14 mouse cellular contexts compared by ENCODE assay signal in genomic region chr16:29774949-29775348, GRCm38 (mm10).
DNase-seq lines count a peak whose midpoint lies in the region; ATAC-seq and TF ChIP-seq lines count a peak whose summit lies in the region.
"Had no signal": no experiment of that assay in that cellular context is flagged by ENCODE, and none has a peak within 500 bp of the region (broad histone marks: within the 10 kb centered on the region; RNA-seq: fewer than 3 reads in every experiment).

No protein-coding gene starts in this region.

- no peak overlapping the region for H3K4me2 ChIP-seq in kidney, postnatal 0 days (ENCODE audit: low read length)
- no peak overlapping the region for H3K4me2 ChIP-seq in limb, embryonic 15.5 days
- H3K4me2 ChIP-seq: neural tube, embryonic 15.5 days had no signal

- ATAC-seq in kidney, postnatal 0 days (replicated peaks; ENCODE audit: low FRiP score, low read depth): no peak
- ATAC-seq in limb, embryonic 15.5 days (ENCODE audit: insufficient number of reproducible peaks, low FRiP score, low TSS enrichment, low read depth): 0 out of 2 replicates have a peak, but pooled peaks have one; percentile 19
- ATAC-seq in cerebellum, adult (ENCODE audit: insufficient number of reproducible peaks, low FRiP score, low TSS enrichment): no peak
- ATAC-seq: hindbrain, embryonic 16.5 days had no signal

- 0 out of 2 replicates have a peak, but pooled peaks cover 4% of the 10 kb centered on the region for H3K4me1 ChIP-seq in kidney, postnatal 0 days (replicated peaks; ENCODE audit: insufficient read depth, low read length)
- peaks cover 33% of the 10 kb centered on the region for H3K4me1 ChIP-seq in limb, embryonic 15.5 days
- H3K4me1 ChIP-seq: neural tube, embryonic 15.5 days had no signal

- peak; percentile 86 for DNase-seq in heart, adult 11 months
- DNase-seq in heart, adult 9 months (ENCODE audit: low spot score in 2 of 2): no peak
- peak; percentile 61 for DNase-seq in kidney, postnatal 0 days (ENCODE audit: low spot score)
- DNase-seq in kidney, adult 8-10 months: no peak
- DNase-seq in NIH3T3 (ENCODE audit: low read depth): peak; percentile 7
- DNase-seq in c-Kit-positive CD71-positive TER-119-positive erythroid progenitor cells, embryonic 14.5 days (ENCODE audit: low spot score): no peak
- DNase-seq: cerebellum, postnatal 14 days; gastrocnemius, postnatal 36 days; kidney, postnatal 25 days; layer of hippocampus, postnatal 36 days had no signal

- H3K9ac ChIP-seq in kidney, postnatal 0 days (ENCODE audit: low read depth, low read length): no peak overlapping the region
- no peak overlapping the region for H3K9ac ChIP-seq in limb, embryonic 15.5 days
- H3K9ac ChIP-seq: neural tube, embryonic 15.5 days had no signal

- no peak overlapping the region for H3K27ac ChIP-seq in kidney, postnatal 0 days
- no peak overlapping the region for H3K27ac ChIP-seq in limb, embryonic 15.5 days
- H3K27ac ChIP-seq: neural tube, embryonic 15.5 days had no signal

- no peaks in the 10 kb centered on the region for H3K36me3 ChIP-seq in kidney, postnatal 0 days (ENCODE audit: insufficient read depth, low read length)
- no peaks in the 10 kb centered on the region for H3K36me3 ChIP-seq in limb, embryonic 15.5 days
- H3K36me3 ChIP-seq: neural tube, embryonic 15.5 days had no signal

- no peaks in the 10 kb centered on the region for H3K27me3 ChIP-seq in kidney, postnatal 0 days (ENCODE audit: insufficient read depth, low read length)
- H3K27me3 ChIP-seq in limb, embryonic 15.5 days: no peaks in the 10 kb centered on the region

- no peak overlapping the region for H3K4me3 ChIP-seq in kidney, postnatal 0 days (replicated peaks; ENCODE audit: low read depth, low read length)
- no peak overlapping the region for H3K4me3 ChIP-seq in limb, embryonic 15.5 days
- H3K4me3 ChIP-seq: neural tube, embryonic 15.5 days had no signal

- no peaks in the 10 kb centered on the region for H3K9me3 ChIP-seq in kidney, postnatal 0 days (replicated peaks; ENCODE audit: low read length)
- no peaks in the 10 kb centered on the region for H3K9me3 ChIP-seq in limb, embryonic 15.5 days
- H3K9me3 ChIP-seq: neural tube, embryonic 15.5 days had no signal

- WGBS in kidney, postnatal 0 days: 58% methylated on average over 2 of the region's 2 CpGs
- WGBS in limb, embryonic 15.5 days: 56% methylated on average over 2 of the region's 2 CpGs

- no peak for TF ChIP-seq CTCF in kidney, postnatal 0 days (IDR thresholded peaks at IDR 0.05; ENCODE audit: low read depth)

Comparison
In these comparisons a context has a peak if more than half of its experiments do, and no peak if none do; other contexts are left out.
1. DNase-seq: peak in heart, adult 11 months (single experiment), kidney, postnatal 0 days (single experiment) and NIH3T3 (single experiment); none in heart, adult 9 months (0 of 2), kidney, adult 8-10 months (0 of 2) and c-Kit-positive CD71-positive TER-119-positive erythroid progenitor cells, embryonic 14.5 days (single experiment).